Mouse (Mus musculus) MEL (cell line): Measurements from ENCODE around the gene Lrrc72.

Experiments used
- CTCF ChIP-seq, 3 experiments: IDR thresholded peaks in 2 of 3; conservative IDR thresholded peaks in 1 of 3; 2 replicates each; pipeline ENCODE4 v1.5.1; 2011 to 2012; ENCODE audit warnings: low read length in 3 of 3, low read depth in 2 of 3, mild to moderate bottlenecking in 2 of 3, improper control_type of control experiment in 1 of 3, inconsistent platforms in 1 of 3, mixed read lengths in 1 of 3, moderate library complexity in 1 of 3; ENCODE audit not compliant: control insufficient read depth in 1 of 3, insufficient read depth in 1 of 3, poor library complexity in 1 of 3, severe bottlenecking in 1 of 3
- HCFC1 ChIP-seq: IDR thresholded peaks from 2 replicates; pipeline ENCODE4 v1.6.1; 2012; ENCODE audit warnings: low read depth, mild to moderate bottlenecking, inconsistent platforms, low read length, improper control_type of control experiment, moderate library complexity
- POLR2A ChIP-seq, 2 experiments: IDR thresholded peaks; 2 replicates each; pipeline ENCODE4 v1.6.1; 2011 to 2012; ENCODE audit warnings: low read length in 2 of 2, mild to moderate bottlenecking in 2 of 2, control low read depth in 1 of 2, improper control_type of control experiment in 1 of 2, low read depth in 1 of 2, moderate library complexity in 1 of 2; ENCODE audit not compliant: control insufficient read depth in 1 of 2, insufficient read depth in 1 of 2, poor library complexity in 1 of 2
- UBTF ChIP-seq: IDR thresholded peaks from 2 replicates; pipeline ENCODE4 v1.6.1; 2012; ENCODE audit warnings: low read depth, mild to moderate bottlenecking, inconsistent platforms, low read length, improper control_type of control experiment, moderate library complexity, borderline replicate concordance; ENCODE audit not compliant: insufficient read depth
- USF1 ChIP-seq: IDR thresholded peaks from 2 replicates; pipeline ENCODE4 v1.6.1; 2014; ENCODE audit warnings: low read depth, mild to moderate bottlenecking, inconsistent platforms, low read length, improper control_type of control experiment, moderate library complexity
- ZMIZ1 ChIP-seq: IDR thresholded peaks from 2 replicates; pipeline ENCODE4 v1.6.1; 2012; ENCODE audit warnings: low read depth, mild to moderate bottlenecking, inconsistent platforms, low read length, improper control_type of control experiment, moderate library complexity

DNA sequence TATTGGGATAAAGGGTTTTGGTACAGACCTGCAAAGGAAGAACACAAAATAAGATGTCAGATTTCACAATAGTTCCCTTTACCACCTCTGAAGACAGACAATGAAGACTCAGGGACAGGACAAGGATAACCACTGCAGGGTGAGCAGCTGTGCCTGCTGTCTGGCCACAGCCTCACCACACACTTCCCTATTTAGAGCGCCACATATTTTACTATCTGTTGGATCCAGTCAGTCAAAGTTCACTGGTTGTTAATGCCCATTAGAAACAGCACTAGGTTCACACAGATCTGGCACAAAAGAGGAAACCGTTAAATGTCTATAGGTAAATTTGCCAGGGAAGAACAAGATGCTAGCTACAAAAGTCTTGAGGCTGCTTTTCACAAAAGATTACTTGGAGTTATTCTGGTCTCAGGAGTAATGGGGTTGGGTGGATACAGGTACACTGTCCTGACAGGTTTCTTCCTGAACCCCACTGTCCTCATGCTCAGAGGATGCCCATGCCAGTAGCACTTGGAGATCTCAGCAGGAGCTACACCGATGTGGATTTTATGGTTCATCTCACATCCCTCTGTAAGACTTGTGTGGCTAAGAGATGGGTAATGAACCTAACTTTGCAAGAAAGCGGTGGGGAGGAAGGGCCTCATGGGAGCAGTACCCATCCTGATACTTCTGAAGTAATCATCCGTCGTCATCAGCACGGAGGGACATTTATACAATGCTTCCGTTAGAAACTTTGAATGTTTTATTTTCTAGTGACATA is 38.6 kb downstream of the Lrrc72 start:
- TF ChIP-seq USF1 (no peak), CTCF (IDR thresholded peaks at IDR 0.05 in 2 of 3, conservative IDR thresholded peaks at IDR 0.05 in 1 of 3; ENCODE audit: control insufficient read depth in 1 of 3, insufficient read depth in 1 of 3, low read depth in 2 of 3, low read length in 3 of 3, poor library complexity in 1 of 3, severe bottlenecking in 1 of 3) (no peak), POLR2A (IDR thresholded peaks at IDR 0.05; ENCODE audit: control insufficient read depth in 1 of 2, insufficient read depth in 1 of 2, low read depth in 1 of 2, low read length in 2 of 2, poor library complexity in 1 of 2) (no peak), ZMIZ1 (no peak), UBTF (no peak), HCFC1 (no peak)
